Mouse (Mus musculus) heart, adult 18-20 months (tissue): ENCODE data around the gene Nkx1-2. TPM values are rescaled to one million over a fixed set of nuclear protein-coding genes. Genes with fewer than 3 reads are reported as not detected.

Experiments used
- DNase-seq, 2 experiments: peaks; one replicate each; pipeline ENCODE4 v3.0.0; 2021 to 2022; ENCODE audit warnings: mixed read lengths in 1 of 2
- total RNA-seq, 2 experiments: library from RNA; stranded (reverse); gene quantifications; 2 replicates each; pipeline ENCODE4 v1.2.3; 2021

Nkx1-2 gene
- total RNA-seq, 2 experiments from 2014 or later, result not detected

GRCm38 (mm10) chr7:132604720-132605119 lies 5.3 kb upstream of the Nkx1-2 start:
- no peak for DNase-seq

DNA sequence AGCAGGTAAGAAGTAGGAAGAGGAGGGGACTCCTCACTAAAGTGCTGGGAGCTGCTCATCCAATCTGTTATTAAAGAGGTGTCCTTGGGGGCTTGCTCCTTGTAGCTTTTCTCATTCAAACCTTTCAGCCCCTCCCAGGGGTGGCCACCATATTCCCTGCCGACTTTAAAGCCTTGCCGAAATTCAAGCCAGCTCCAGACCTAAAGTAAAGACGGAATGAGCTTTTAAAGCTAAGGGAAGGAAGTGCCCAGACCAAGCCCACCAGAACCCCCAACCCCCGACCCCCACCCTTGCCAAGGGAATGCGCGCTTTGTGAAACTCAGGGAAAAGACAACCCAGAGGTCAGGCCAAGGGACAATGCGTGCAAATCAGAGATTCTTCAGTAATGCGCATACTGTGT lies 1.5 kb upstream of the Nkx1-2 start:
- no peak for DNase-seq

GRCm38 (mm10) chr7:132600026-132600425 lies 589 bp upstream of the Nkx1-2 start:
- no peak for DNase-seq

GRCm38 (mm10) chr7:132597251-132598041 lies 2.0 kb downstream of the Nkx1-2 start:
- DNase-seq, result no peak

- DNase-seq, result no peak
Measured at GRCm38 (mm10) chr7:132596557-132597250, 2.7 kb downstream of the Nkx1-2 start.

DNA sequence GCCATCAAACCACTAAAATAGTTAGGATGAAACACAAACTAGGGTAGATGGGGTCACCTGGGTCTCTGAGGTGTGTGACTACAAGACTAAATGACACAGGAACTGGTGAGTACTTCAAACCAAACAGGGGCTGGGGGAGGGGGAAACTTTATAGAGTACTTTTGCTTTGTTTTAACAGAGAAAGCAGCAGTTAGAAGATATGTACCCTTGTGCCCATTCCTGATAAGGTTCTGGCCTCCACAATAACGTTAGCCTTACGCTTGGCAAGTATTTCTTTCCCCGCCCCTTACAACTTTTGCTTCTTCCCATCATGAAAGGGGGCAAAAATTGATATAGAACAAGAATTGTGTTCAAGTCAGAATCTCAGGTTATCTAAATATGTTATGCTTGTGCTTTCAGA lies 3.6 kb downstream of the Nkx1-2 start:
- DNase-seq, result no peak

GRCm38 (mm10) chr7:132594325-132594724 lies 5.1 kb downstream of the Nkx1-2 start:
- DNase-seq, result no peak

GRCm38 (mm10) chr7:132593762-132594161 lies 5.7 kb downstream of the Nkx1-2 start:
- no peak for DNase-seq

DNA sequence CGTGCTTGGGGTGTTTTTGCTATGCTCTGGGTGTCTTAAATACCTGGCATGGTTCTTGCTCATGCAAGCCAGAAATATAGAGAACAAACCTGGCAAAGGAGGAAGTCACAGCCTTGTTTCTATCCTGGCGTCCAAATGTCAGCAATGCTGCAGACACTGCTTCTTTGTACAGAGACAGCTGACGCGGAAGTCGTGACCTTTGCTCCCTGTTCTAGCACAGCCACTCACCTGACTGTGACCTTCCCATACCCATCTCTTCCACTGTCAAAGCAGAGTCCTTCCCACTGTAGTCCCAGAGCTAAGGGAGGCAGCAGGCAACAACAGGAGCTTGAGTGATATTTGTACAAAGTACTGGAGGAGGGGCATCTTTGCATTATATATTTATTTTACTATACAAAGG lies 9.8 kb downstream of the Nkx1-2 start:
- no peak for DNase-seq

- DNase-seq, result no peak
Measured at GRCm38 (mm10) chr7:132587167-132587566, 12.3 kb downstream of the Nkx1-2 start.

- no peak for DNase-seq
Measured at GRCm38 (mm10) chr7:132585695-132586491, 13.5 kb downstream of the Nkx1-2 start.

DNA sequence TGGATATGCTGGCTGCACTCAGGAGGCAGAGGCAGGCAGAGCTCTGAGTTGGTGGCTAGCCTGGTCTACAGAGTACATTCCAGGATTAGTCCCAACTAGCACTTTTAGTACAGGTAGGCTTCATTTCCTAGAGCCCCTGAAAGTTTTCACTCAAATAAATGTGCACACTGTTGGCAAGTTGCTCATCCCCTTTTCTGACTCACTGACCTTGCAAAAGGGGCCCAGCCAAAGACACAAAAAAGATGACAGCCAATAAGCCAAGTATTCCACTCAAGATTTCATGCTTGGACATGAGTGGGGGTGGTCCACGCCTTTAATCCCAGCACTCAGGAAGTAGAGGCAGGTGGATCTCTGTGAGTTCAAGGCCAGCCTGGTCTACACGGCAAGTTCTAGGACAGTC lies 18.0 kb downstream of the Nkx1-2 start:
- no peak for DNase-seq

DNA sequence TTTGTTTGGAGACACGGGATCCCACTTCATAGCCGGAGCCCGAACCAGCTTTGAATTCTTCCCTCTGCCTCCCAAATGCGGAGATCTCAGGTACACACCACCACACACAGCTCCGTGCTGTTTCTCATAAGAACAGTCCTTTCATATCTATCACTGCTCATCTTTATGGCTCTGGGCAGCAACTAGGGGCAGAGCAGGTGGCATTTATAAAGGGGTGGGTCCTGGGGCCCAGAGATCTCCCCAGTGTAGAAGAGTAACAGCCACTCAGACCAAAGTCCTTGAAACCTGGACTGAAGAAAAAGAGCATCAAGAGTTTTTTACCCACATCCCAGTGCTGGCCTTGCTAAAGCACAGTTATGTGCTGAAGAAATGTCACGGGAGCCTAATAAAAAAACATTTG lies 18.9 kb downstream of the Nkx1-2 start:
- no peak for DNase-seq

DNA sequence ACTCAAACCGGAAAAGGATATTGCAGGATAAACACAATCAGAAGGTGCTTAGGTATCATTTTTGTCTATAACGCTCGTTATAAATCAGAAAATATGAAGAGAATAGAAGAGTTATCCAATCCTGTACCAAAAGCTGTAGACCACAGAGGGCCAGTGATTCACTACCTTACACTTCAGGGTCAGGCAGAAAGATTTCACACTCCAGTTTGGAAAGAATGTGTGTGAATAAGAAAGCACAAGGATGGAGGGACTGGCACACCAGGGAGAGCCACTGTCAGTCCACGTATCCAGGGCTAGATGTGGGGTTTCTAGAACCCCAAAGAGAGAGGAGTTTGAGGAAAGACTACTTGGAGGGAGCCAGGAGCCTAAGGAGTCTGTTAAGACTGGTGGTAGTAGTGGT lies 22.5 kb downstream of the Nkx1-2 start:
- DNase-seq, result no peak

DNA sequence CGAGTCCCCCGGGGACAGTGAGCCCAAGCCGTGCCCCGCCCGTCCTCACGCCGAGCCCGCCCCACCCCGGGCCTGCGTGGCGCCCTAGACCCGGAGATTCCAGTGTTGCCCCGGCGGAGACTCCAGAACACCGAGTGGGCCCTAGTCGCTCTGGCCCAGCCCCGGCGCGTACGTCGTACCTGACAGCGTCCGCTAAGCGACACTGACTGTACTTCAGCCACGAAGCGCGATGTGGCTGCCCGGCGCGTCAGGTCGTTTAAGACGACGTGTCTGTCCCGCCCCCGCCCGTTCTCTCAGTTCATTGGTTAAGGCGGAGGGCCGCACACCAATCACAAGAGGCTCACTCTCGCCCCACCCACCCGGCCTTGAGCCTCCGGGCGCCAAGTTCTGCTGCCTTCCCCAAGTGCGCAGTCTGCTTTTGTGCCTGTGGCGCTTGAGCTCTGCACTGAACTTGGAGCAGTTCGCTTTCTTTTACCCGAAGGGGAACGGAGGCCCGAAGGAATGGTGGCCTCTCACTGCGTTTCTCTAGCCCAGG lies 23.3 kb downstream of the Nkx1-2 start, which contains the start of gene Oat:
Gene Oat (minus strand): TSS at position 283 of the 535 bp plus-strand sequence.
- peak; percentile 95 to 97 for DNase-seq

DNA sequence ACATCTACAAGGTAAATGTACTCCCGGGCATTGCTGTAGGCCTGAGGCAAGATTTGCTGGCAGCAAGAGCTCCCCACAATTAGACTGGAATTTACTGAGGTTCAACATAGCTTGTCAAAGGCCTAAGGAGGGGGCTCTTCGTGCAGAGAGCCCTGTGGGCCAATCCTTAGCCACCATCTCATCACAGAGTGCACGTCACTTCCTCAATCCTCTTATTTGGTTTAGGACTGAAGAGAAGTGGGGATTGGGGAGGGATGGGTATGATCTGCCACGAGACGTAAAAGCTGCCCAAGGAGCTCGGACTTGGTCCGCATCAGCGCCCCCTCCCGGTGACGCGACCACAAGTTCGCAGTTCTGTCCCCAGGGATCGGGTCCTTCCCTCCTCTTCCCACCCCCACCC lies 23.8 kb downstream of the Nkx1-2 start:
- peak; percentile 86 to 88 for DNase-seq

GRCm38 (mm10) chr7:132574646-132575045 lies 24.8 kb downstream of the Nkx1-2 start:
- no peak for DNase-seq

GRCm38 (mm10) chr7:132573205-132573604 lies 26.2 kb downstream of the Nkx1-2 start:
- DNase-seq, result no peak

GRCm38 (mm10) chr7:132572738-132573137 lies 26.7 kb downstream of the Nkx1-2 start:
- no peak for DNase-seq

DNA sequence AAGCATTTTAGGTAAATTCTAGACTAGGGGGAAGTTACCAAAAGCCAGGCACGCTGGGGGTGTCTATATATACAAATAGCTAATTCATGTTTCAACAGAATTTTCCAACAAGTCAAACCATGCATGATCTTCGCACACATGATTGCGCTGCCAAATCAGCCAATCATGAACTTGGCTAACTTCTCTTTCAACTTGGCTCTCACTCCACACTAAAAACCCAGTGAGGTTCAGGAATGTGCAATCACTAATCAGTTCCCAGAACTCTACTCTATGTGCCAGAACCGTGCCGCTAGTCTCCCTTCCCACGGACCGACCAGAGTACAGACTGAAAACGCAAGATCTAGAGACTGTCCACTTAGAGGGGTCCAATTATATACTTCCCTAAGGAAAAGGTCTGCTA lies 28.0 kb downstream of the Nkx1-2 start:
- DNase-seq, result peak; percentile 60 to 61

DNA sequence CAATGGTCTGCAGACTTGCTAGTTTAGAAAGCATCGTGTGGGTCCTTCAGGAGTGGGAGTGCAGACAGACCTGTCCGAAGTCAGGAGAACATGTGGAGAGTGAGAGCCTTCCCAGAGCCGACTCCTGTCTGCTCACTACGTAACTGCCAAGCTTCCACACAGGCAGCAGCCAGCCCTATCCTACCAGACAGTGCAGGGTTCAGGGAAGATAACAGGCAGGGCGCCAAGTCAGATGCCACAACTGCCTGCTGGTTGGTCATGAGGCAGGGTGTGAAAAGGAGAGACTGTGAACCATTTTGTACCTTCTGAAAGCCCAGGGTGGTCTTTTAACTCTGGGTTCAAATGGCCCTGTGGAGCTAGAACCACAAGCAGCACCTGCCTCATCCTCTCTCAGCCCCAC lies 29.4 kb downstream of the Nkx1-2 start:
- DNase-seq, result peak; percentile 67 to 71

DNA sequence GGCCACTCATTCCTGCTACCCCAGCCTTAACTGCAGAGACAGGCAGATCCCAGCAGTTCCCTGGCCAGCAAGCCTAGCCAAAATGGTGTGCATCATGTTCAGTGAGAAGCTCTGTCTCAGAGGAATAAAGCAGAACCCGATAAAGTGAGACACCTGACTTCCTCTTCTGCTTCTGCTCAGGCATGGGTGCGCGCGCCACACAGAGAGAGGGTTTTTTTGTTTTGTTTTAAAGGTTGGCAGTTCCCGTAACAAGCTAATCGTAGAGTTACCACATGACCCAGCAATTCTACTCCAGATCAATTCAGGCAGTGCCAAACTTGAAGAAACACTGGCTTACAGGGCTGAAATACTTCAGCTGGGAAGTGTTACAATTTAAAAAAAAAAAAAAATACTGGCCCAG lies 30.6 kb downstream of the Nkx1-2 start:
- peak; percentile 55 to 60 for DNase-seq

DNA sequence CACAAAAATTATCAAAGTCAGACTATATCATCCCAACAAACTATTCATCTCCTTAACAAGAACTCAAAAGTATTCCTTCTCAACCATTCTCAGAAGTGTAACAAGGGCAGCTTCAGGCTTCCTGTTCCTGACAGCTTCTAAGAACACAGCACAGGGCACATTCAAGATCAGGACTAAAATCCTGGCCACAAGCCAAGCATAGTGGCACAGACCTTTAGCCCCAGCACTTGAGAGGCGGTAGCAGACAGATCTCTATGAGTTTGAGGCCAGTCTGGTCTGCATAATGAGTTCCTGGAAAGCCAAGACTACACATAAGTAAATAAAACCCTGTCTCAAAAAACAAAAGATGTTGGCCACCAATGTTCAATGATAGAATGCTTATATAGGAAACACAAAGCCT lies 33.6 kb downstream of the Nkx1-2 start:
- DNase-seq, result no peak
